Mouse (Mus musculus) CH12.LX (cell line): ENCODE results near the gene Fam168b.

ENCODE experiments used
- CTCF ChIP-seq, 2 experiments: IDR thresholded peaks in 1 of 2; conservative IDR thresholded peaks in 1 of 2; 2 replicates each; pipeline ENCODE4 v1.5.1; 2011 to 2012; ENCODE audit warnings: low read depth in 2 of 2, low read length in 2 of 2, improper control_type of control experiment in 1 of 2, inconsistent platforms in 1 of 2, mild to moderate bottlenecking in 1 of 2, moderate library complexity in 1 of 2
- EP300 ChIP-seq: IDR thresholded peaks from 2 replicates; pipeline ENCODE4 v1.6.1; 2011; ENCODE audit warnings: low read length, improper control_type of control experiment
- HCFC1 ChIP-seq: IDR thresholded peaks from 2 replicates; pipeline ENCODE4 v1.6.1; 2012; ENCODE audit warnings: low read depth, mild to moderate bottlenecking, inconsistent platforms, low read length, improper control_type of control experiment
- POLR2A ChIP-seq: IDR thresholded peaks from 2 replicates; pipeline ENCODE4 v1.6.1; 2011; ENCODE audit warnings: low read depth, mild to moderate bottlenecking, improper control_type of control experiment, low read length
- ZC3H11A ChIP-seq: IDR thresholded peaks from 2 replicates; pipeline ENCODE4 v1.6.1; 2012; ENCODE audit warnings: low read depth, mild to moderate bottlenecking, inconsistent platforms, low read length, improper control_type of control experiment

DNA sequence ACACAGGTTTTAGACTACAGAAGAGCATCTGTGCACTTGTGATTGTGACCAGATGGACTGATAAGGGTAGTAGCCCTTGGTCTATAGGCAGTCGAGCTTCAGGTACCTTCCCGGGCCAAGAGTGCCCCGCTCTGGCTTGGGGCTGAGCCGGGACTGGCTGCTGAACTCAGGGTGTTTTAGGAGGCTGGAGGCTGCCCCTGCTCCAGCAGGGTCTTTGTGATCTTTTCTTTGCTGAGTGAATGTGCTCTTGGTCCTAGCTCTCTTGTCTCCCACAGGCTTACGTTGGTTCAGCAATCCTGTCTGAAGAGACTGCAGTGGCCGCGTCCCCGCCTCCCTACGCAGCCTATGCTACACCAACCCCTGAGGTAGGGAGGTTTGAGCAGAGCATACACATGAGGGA, 23.0 kb upstream of the Fam168b start:
- no peak for TF ChIP-seq EP300
- TF ChIP-seq ZC3H11A, result no peak
- TF ChIP-seq CTCF (conservative IDR thresholded peaks at IDR 0.05 in 1 of 2, IDR thresholded peaks at IDR 0.05 in 1 of 2; ENCODE audit: low read depth in 2 of 2, low read length in 2 of 2), result no peak
- no peak for TF ChIP-seq POLR2A
- TF ChIP-seq HCFC1, result no peak
